Mouse (Mus musculus) B cell, adult 67 days (primary cell): ENCODE results near the gene Snapc4. TPM values are rescaled to one million over a fixed set of nuclear protein-coding genes. Genes with fewer than 3 reads are reported as not detected.

Experiments used
- total RNA-seq, 2 experiments: library from RNA; stranded (reverse); gene quantifications; 4 replicates each; pipeline ENCODE4 v1.2.4; 2023

Snapc4 gene
- 100 to 1,000 TPM; 107 to 122 TPM for total RNA-seq

GRCm38 (mm10) chr2:26380131-26380771, at the start of gene Snapc4:
TSS of gene Snapc4 (minus strand) at chr2:26380653.

DNA sequence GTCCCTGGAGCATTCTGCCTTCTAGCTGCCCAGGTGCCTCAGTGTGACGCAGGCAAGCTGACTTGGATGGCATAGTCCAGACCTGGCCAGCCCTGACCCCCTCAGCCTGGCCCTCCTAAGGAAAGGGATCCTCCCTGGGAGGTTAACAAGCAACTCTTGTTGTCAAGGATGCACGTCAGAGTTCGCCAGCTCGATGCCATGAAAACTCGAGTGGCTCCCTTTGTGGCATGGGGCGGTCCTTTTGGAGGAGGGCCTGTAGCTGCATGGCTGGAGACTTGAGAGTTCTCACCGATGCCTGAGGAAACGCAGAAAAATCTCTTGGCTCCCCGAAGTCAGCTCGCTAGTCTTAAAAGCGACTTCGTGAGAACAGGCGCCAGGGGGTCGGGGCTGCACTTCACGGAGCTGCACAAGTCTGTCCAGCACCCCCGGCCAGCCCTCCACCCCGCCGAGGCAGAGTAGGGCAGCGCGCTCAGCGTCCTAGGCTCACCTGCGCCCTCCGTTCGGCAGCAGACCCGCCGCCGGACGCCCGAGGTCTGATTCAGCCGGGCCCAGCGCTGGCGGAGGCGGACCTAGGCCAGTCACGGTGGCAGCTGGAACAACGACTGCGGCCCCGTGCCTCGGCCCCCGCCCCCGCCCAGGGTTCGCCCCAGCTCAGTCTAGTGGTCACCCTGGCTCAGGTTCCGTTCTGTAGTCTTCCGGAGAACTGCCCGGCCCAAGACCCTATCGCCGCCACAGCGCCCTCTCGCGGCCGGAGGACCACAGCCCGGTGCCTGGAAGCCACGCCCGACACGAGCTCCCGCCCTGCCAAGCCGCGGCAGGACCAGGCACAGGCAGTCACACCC, 28.3 kb upstream of the Snapc4 start, which contains the start of gene Inpp5e:
Gene Inpp5e, minus strand, starts transcription at position 689 of the 842 bp plus-strand sequence.

GRCm38 (mm10) chr2:26389154-26389690, 8.8 kb upstream of the Snapc4 start, which contains the start of the genes Entr1 and Pmpca:
TSS of gene Entr1 (minus strand) at chr2:26389316.
TSS of gene Pmpca (plus strand) at chr2:26389339.

DNA sequence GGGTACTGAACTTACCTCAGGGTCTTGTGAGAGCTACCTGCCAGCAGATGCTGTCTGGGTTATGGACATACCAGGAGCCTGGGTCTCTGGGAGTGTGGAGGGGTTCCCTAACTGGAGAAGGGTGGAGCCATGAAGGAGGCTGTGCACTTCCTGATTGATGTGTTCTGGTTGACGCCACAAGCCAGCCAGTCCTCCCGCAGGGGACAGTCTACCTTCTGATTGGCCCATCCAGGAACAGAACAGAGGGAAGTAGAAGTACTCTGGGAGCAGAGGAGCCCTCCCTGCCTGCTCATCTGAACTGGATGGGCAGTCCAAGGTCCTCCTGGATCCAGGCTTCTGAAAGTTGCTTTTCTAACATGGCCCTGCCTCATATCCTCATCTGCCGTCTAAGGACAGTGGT, 19.7 kb downstream of the Snapc4 start, which contains the start of gene Card9:
Gene Card9, minus strand, starts transcription at position 147 of the 400 bp plus-strand sequence.

GRCm38 (mm10) chr2:26351358-26352290, 28.8 kb downstream of the Snapc4 start, which contains the start of gene Dnlz:
TSS of gene Dnlz (minus strand) at chr2:26352110.

GRCm38 (mm10) chr2:26315072-26315924, 65.2 kb downstream of the Snapc4 start, which contains the start of gene Gpsm1:
TSS of gene Gpsm1 (plus strand) at chr2:26315515.

Other genes starting within 250 kb of the Snapc4 start
- not detected for gene Lhx3, start 172.4 kb downstream of the Snapc4 start, total RNA-seq
- 1 to 10 TPM; 8.6 to 8.9 TPM for gene Qsox2, start 143.1 kb downstream of the Snapc4 start, total RNA-seq
- gene Ccdc187, start 86.1 kb downstream of the Snapc4 start, total RNA-seq: not detected
- 10 to 100 TPM; 32.2 to 32.4 TPM for gene Gpsm1, start 65.1 kb downstream of the Snapc4 start, total RNA-seq
- 10 to 100 TPM; 10.7 to 11.2 TPM for gene Dnlz, start 28.5 kb downstream of the Snapc4 start, total RNA-seq
- not detected for gene Card9, start 19.7 kb downstream of the Snapc4 start, total RNA-seq
- 100 to 1,000 TPM; 138 to 150 TPM for gene Entr1, start 8.7 kb upstream of the Snapc4 start, total RNA-seq
- gene Pmpca, start 8.7 kb upstream of the Snapc4 start, total RNA-seq: 10 to 100 TPM; 89.9 to 99.2 TPM
- gene Inpp5e, start 28.6 kb upstream of the Snapc4 start, total RNA-seq: 10 to 100 TPM; 35.6 to 36.4 TPM
- gene Sec16a, start 64.6 kb upstream of the Snapc4 start, total RNA-seq: 100 to 1,000 TPM in 1 of 2 experiments, 10 to 100 TPM in 1; 80.5 to 105 TPM
- gene Notch1, start 136.0 kb upstream of the Snapc4 start, total RNA-seq: 10 to 100 TPM; 33.9 to 35.8 TPM
- gene Egfl7, start 199.4 kb upstream of the Snapc4 start, total RNA-seq: 1 to 10 TPM in 1 of 2 experiments, not detected in 1; 1.6 TPM
- not detected for gene Gm20532, start 206.0 kb upstream of the Snapc4 start, total RNA-seq
- gene Agpat2, start 223.8 kb upstream of the Snapc4 start, total RNA-seq: 10 to 100 TPM; 22.7 to 24.5 TPM
- gene Fam69b, start 247.8 kb upstream of the Snapc4 start, total RNA-seq: 1 to 10 TPM; 5.0 to 5.5 TPM